Mouse (Mus musculus): ENCODE measurements at regions not wholly inside any gene's neighbourhood (a gene's known extent, or its start where the extent isn't known, plus 50 kb on each side); places are given as distances from the start of the nearest gene placed in this dataset.

DNA sequence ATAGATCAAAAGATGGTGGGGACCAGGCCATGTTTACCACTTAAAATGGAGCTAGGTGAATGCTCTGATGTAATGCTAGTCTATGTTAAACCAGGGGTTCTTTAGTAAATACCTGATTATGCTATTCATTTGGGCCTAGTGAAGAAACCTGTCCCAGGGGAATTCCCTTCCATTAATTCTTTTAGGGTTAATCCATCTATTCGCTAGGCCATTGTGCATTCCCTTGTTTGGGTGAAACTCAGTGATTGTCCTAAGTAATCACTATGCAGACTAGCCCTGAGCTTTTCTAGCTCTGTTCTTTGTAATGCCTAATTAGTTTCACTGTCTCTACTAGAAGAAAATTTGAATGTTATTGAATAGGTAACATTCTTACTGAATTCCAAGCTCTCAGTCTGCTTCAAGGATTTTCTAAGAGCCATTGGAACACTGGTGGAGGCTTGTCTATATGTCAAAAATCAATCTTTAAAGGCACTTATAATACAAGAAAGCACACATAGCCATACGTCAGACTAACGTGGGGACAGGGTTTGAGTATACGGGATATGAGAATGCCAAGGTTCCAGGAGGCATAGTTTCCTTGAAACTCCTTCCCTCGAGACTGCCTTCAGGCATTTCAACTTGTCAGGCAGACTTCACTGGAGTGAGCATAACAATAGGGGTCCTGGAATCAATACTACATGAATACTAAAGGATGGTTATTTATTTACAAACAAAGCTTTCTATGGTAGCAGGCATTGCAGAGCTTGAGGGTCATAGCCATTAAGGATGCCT lies 266.9 kb upstream of the 4930578C19Rik start:
- no peak for DNase-seq

DNA sequence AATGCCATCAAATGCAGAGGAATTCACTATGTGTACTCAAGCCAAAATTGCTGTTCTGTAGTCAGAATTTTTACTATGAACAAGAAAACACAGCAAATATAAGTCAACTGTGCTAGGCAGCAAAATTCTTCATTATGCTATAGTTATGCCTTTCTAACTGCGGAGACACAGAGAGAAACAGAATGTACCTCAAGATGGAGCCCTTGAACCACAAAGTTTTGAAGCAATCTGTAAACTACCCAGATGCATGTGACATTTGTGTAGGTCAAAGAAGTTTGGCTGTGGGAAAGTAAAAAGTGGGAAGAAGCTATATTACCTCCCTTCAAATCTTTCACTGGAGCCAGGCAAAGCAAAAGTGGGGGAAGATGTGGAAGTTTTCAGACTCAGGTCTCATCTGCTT lies 226.0 kb upstream of the 4930578C19Rik start:
- DNase-seq, result no peak

DNA sequence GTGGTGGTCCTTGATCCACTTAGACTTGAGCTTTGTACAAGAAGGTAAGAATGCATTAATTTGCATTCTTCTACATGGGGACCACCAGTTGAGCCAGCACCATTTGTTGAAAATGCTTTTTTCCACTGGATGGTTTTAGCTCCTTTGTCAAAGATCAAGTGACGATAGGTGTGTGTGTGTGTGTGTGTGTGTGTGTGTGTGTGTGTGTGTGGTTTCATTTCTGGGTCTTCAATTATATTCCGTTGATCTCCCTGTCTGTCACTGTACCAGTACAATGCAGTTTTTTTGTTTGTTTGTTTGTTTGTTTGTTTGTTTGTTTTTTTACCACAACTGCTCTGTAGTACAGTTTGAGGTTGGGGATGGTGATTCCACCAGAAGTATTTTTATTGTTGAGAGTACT lies 206.1 kb upstream of the 4930578C19Rik start:
- peak; percentile 67 for DNase-seq

DNA sequence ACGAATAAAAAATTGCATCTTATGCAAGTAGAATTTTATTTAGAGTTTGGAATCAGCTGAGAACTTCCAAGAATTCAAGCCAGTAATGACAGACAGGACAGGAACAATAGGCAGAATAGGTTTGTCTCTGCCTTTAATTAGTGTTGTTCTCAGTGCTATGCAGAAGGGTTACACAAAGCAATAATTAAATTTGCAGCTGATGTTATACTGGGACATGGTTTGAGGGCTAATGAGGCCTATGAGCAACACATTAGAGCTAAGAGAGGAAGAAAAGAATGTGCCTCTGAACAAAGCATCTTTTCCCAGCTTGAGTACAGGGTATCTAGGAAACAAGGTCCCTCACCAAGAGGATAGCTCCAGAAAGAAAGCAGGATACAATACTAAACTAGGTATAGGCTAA lies 201.9 kb upstream of the 4930578C19Rik start:
- no peak for DNase-seq

DNA sequence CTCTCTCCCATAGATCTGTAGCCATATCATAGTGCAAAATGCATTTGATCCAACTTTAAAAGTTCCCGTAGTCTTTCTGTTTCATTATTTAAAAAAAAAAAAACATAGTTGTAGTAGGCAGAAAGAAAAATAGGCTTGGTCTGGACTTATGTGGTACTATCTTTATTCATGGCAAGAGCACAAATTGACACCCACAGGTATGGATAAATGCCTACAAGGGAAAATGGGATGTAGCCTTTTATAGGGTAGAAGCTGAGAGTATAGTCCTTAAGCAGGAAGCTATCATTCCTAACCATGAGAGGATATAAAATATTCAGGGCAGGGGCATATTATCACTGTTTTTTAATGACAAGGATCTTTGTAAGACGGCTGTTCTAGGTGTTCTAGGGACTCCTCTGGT lies 157.4 kb upstream of the 4930578C19Rik start:
- no peak for DNase-seq
